Mouse (Mus musculus) adrenal gland, postnatal 4 days (tissue): ENCODE data around the gene Nhlh1. TPM values are rescaled to one million over a fixed set of nuclear protein-coding genes. Genes with fewer than 3 reads are reported as not detected.
A peak's percentile ranks its signal among the peaks of the same experiment; 100 is the strongest.

ENCODE experiments used
- DNase-seq, 2 experiments: peaks; one replicate each; pipeline ENCODE4 v3.0.0; 2021 to 2022; ENCODE audit warnings: low spot score in 2 of 2, mixed read lengths in 2 of 2
- total RNA-seq, 2 experiments: library from RNA; stranded (reverse); gene quantifications; 2 replicates each; pipeline ENCODE4 v1.2.3; 2021

The Nhlh1 gene
- total RNA-seq, 2 experiments from 2014 or later: 0.31 TPM; not detected in 1

DNA sequence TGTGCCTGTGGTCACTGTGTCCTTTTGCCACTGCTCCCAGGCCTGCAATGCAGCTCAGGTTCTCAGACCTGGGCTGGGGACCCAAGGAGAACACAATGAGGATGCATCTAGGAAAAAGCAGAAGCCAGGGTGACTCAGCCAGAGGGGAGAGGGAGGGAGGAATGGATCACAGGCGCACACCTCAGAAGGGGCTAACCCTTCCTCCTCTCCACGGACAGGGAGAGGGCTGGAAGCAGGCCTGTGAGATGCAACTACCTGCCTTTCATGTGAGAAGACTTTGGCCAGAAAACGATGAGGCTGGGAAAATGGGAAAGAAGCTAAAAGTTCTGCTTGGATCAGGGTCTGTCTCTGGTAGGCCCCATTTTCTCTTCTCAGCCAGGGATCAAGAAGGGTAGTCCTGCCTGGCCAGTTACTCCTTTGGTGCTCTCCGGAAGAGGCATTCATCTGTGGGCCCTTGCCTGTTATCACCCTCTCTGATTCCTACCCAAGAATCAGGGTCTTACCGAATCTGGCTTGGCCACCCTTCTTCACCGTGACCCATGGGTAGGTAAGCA lies 39.8 kb downstream of the Nhlh1 start:
- no peak for DNase-seq

DNA sequence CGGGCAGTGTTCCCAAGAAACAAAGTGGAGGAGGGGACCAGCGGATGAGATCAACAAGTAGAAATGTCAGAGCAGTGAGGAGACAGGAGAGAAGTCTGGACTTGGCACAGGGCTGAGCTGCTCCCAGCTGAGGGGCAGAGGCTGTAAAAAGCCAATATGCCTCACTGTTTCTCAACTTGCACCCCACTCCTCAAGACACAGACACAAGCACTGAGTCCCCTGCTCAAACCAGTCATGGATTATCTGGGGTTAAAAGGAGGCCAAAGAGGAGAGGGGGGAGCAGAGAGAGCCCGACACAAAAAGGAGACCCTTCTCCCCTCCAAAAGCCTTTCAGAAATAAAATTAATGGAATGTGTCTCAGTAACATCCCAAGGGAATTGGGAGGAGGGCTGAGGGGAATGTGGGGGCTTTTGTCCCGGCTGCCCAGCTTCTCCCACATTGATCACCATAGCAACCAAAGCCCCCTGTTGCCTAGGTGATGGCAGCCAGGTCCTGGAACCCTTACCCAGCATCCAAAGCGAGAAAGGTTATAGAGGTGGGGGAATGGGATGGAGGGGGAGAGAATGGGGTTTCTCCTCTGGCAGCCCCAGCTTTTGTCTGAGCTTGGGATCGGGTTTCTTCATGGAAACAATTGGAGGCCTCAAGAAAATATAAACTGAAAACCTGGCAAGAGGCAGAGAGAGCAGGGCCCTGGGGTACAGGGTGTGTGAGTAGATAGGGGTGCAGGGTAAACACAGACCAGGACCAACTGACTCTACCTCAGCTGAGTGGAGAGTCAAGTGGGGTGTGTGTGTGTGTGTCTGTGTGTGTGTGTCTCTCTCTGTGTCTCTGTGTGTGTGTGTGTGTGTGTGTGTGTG lies 40.5 kb downstream of the Nhlh1 start:
- no peak for DNase-seq

- no peak for DNase-seq
Measured at GRCm38 (mm10) chr1:172016031-172016430, 41.3 kb downstream of the Nhlh1 start.

- DNase-seq: no peak
Measured at GRCm38 (mm10) chr1:172015312-172015939, 41.9 kb downstream of the Nhlh1 start.

GRCm38 (mm10) chr1:172014771-172015170 lies 42.6 kb downstream of the Nhlh1 start:
- no peak for DNase-seq

DNA sequence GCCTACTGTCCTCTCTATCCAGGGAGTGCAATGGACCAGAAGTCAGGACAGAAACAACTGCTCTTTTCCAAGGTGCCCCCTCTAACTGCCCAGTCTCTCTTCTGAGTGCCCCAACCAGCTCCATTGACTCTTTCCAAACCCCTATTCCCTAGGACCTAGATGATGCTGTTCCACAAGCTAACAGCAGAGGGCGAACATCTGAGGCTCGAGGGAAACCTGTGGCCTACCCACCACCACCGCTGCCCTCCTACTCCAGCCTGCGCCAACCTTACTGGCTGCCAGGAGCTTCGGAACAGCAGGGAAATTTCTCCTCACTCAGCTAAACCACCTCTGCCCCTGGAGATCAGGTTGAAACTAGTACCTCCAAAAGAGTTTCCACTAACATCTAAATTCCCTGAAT lies 45.3 kb downstream of the Nhlh1 start:
- peak in 1 of 2 experiments; percentile 21 for DNase-seq

DNA sequence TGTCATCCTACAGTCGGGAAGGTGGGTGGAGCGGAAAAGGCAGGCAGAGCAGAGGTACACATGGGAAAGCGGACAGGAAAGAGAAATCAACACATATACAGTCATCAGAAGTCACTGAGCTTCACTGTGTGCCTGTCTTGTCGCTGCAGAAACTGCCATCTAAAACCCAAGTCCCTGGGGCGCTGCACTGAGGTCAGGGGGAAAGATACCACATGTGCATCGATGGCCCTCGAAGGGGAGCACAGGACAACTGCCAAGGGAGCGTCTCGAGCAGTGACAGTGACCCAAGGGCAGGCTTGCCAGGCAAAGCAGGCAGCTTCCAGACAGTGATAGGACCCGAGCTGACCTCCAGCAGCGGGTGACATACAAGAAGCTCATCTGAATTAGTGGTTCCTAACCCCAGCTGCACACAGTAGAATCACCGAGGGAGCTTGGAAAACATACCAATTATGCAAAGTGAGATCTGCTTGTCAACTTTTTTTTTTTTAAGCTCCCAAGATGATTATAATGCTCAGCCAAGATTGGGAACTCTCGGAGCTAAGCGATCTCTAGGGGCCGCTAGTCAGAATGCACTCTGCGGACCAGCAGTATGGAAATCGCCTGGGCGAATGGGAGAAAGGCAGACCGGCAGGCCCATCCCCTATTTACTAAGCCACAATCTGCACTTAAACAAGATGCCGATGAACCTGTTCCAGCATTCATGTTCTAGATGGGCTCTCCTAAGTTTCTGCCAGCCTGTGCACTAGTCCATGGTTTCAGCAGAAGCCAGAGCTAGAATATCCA lies 47.1 kb downstream of the Nhlh1 start:
- DNase-seq: no peak

DNA sequence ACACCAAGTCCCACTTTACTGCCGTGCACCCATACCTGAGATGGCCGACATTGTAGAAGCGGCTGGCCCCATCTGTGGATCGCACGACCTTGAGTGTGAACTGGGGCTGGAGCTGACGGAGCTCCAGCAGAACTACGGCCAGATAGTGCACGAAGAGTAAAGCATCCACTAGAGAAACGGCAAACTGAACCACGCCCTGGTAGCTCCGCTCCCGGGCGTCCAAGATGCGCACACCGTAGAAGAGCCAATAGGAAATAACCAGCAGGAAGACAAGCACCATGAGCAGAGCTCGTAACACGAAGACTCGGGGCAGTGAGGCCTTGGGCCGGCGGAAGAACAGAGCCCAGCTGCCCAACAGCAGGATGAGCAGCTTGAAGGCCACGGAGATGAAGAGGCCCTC lies 48.0 kb downstream of the Nhlh1 start:
- no peak for DNase-seq

DNA sequence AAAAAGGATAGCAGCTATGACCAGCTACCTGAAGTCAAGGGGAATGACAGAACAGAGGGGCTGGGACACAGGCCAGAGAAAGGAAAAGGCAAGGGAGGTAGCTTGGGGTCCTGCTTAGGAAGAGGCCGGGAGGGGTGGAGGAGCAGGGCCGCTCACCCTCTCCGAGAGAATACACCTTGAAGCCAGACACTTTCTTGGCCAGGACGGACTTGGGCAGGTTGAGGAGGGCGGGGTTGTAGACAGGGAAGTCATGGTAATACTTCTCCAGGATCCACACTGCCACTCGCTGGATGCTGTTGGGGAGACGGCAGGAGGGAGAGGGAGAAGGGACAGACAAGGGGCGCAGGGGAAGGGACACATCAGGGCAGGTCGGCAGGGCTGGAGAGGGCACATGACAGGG lies 49.0 kb downstream of the Nhlh1 start:
- no peak for DNase-seq

- DNase-seq: no peak
Measured at GRCm38 (mm10) chr1:172007761-172008160, 49.6 kb downstream of the Nhlh1 start.

Other genes with a start within 250 kb of the Nhlh1 start
- 1 to 10 TPM; 3.8 to 5.4 TPM for gene Cd84, start 217.9 kb downstream of the Nhlh1 start, total RNA-seq
- gene Gm10521, start 161.9 kb downstream of the Nhlh1 start, total RNA-seq: under 1 TPM; 0.34 to 0.36 TPM
- under 1 TPM; 0.20 to 0.62 TPM for gene Slamf6, start 140.1 kb downstream of the Nhlh1 start, total RNA-seq
- gene Vangl2, start 29.1 kb downstream of the Nhlh1 start, total RNA-seq: 10 to 100 TPM; 16.2 to 18.7 TPM
- 100 to 1,000 TPM; 187 to 205 TPM for gene Copa, start 25.0 kb upstream of the Nhlh1 start, total RNA-seq
- gene Ncstn, start 25.2 kb upstream of the Nhlh1 start, total RNA-seq: 100 to 1,000 TPM; 148 to 154 TPM
- gene Pex19, start 69.2 kb upstream of the Nhlh1 start, total RNA-seq: 100 to 1,000 TPM; 168 to 170 TPM
- gene Dcaf8, start 90.5 kb upstream of the Nhlh1 start, total RNA-seq: 100 to 1,000 TPM; 177 to 181 TPM
- 10 to 100 TPM; 92.5 to 94.7 TPM for gene Pea15a, start 149.2 kb upstream of the Nhlh1 start, total RNA-seq
- 10 to 100 TPM; 15.7 to 51.9 TPM for gene Casq1, start 162.3 kb upstream of the Nhlh1 start, total RNA-seq
- gene Atp1a4, start 200.8 kb upstream of the Nhlh1 start, total RNA-seq: under 1 TPM; 0.39 to 0.45 TPM
- 10 to 100 TPM; 45.3 to 55.6 TPM for gene Igsf8, start 204.1 kb upstream of the Nhlh1 start, total RNA-seq
- 10 to 100 TPM; 50.9 to 70.2 TPM for gene Atp1a2, start 240.5 kb upstream of the Nhlh1 start, total RNA-seq